Mouse (Mus musculus): ENCODE measurements around the gene Wdr5. TPM values are rescaled to one million over a fixed set of nuclear protein-coding genes. Genes with fewer than 3 reads are reported as not detected.
"Not testable (repeated sequence)": the region's sequence is repeated elsewhere in the genome, so short reads cannot be mapped to it uniquely, and the experiment has no call there.

The Wdr5 gene
- polyA plus RNA-seq, 1 experiment: 10.2 TPM

DNA sequence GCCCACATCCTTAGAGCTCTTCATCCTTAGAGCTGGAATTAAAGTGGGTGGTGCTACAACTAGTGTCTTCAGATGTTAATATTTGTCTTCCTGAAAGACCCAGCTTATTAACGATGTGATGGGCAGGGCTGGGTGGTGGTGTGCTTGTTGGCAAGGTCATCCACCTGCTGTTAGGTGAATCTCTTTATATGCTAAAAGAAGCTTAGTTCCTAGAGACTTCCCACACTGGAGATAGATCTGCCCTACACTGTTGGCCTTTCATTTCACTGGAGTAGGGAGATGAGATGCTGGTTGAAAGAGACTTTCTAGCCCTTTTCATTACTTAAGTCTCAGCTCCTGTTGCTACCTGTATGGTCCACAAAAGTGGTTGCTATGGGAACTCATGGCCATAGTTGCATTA lies 1.3 kb downstream of the Wdr5 start:
- peaks cover 7% of the 10 kb centered on the region; the same call in 1 of the 2 replicates for H3K4me1 ChIP-seq (ENCODE audit: control insufficient read depth, insufficient read depth, insufficient read length, low read length)
- H3K4me3 ChIP-seq (ENCODE audit: insufficient read depth, low read depth, low read length): peak overlapping the region; percentile 28; the same call in 1 of the 2 replicates
- H3K27ac ChIP-seq (replicated peaks; ENCODE audit: low read depth, low read length): no peak overlapping the region

DNA sequence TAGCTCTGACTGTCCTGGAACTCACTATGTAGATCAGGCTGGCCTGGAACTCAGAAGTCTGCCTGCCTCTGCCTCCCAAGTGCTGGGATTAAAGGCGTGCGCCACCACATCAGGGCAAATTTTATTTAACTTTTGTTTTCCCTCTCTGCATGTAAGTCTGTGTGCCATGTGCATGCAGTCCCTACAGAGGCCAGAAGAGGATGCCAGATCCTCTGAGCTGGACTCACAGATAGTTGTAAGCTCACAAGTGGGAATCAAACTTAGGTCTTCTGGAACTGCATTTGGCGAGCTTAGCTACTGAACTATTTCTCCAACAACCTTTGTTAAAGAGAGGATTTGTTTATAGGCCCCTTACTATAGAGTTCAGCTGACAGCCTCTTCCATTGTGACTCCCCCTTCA lies 3.3 kb downstream of the Wdr5 start:
- Histone ChIP-seq H3K27ac (replicated peaks; ENCODE audit: low read depth, low read length) (no peak overlapping the region), H3K4me3 (ENCODE audit: insufficient read depth, low read depth, low read length) (no peak overlapping the region), H3K4me1 (ENCODE audit: control insufficient read depth, insufficient read depth, insufficient read length, low read length) (peaks cover 7% of the 10 kb centered on the region; the same call in 1 of the 2 replicates)

- not testable (repeated sequence) for H3K4me3 ChIP-seq (ENCODE audit: insufficient read depth, low read depth, low read length); H3K27ac ChIP-seq (replicated peaks; ENCODE audit: low read depth, low read length); H3K4me1 ChIP-seq (ENCODE audit: control insufficient read depth, insufficient read depth, insufficient read length, low read length)
Measured at GRCm38 (mm10) chr2:27538455-27539330, 23.7 kb downstream of the Wdr5 start.

DNA sequence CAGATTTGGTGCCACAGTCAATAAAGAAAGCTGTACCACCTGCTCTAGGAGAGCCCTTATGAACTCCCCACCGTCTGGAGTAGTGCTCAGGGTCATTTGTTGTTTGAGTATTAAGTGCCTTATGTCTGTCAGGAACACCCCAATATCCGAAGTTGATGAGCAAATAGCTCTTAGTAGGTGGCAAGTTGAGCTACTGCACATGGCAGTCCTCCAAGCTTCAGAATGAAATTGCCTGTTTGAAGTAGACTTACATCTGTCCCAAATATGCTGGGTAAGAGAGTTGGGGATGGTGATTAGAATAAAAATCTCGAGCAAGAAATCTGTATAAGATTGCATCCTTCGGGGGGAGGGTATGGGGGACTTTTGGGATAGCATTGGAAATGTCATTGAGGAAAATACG lies 24.4 kb downstream of the Wdr5 start:
- H3K27ac ChIP-seq (replicated peaks; ENCODE audit: low read depth, low read length): no peak overlapping the region
- H3K4me1 ChIP-seq (ENCODE audit: control insufficient read depth, insufficient read depth, insufficient read length, low read length): peaks cover 4% of the 10 kb centered on the region; the same call in 1 of the 2 replicates
- no peak overlapping the region for H3K4me3 ChIP-seq (ENCODE audit: insufficient read depth, low read depth, low read length)

DNA sequence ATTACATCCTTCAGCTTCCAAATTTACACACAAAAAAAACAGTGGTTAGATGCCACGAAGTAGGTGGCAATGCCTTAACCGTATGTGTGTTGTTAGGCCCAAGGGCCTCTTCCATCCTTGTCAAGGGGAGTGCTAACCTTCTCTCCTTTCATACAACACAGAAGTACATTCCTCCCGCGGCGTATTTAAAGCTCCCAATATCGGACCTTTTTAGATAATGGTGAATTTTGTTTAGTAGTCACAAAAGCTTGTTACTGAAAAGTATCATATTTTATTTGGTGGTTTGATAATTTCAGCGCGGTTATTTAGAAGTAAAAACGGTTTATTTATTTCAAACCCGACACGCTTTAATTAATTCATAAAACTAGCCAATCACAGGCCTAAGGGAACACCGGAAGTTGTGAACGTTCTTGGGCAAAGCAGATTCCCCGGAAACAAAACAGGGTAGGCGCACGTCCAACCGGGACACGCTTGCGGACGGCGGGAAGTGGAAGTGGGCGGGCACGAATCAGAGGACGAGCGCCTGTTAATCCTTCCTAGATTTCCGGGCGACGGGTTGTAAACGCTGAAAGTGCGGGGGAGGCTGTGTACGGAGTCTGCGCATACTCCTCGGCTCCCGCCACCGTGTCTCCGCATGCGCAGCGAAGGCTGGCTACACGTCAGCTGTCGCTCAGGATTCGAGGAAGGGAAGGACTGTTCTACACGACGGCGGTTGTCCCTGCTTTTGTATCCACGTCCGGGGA lies 25.0 kb downstream of the Wdr5 start:
- peak overlapping the region; percentile 56 for H3K4me3 ChIP-seq (ENCODE audit: insufficient read depth, low read depth, low read length)
- peak overlapping the region; percentile 75 for H3K27ac ChIP-seq (replicated peaks; ENCODE audit: low read depth, low read length)
- peaks cover 4% of the 10 kb centered on the region; the same call in 1 of the 2 replicates for H3K4me1 ChIP-seq (ENCODE audit: control insufficient read depth, insufficient read depth, insufficient read length, low read length)

DNA sequence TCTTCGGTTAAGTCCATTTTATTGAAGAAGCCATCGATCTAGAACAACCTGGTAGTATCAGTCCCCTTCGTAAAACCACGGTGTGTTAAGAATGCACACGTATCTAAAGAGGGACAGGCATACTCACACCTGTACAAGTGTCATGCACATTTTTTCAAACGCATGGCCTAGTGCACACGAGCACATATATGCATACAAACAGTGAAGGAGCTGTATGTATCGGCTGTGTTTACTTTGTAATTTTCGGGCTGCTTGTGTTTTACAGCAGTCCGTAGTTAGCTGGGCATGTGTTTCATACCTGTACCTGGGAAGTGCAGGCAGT lies 25.5 kb downstream of the Wdr5 start:
- Histone ChIP-seq H3K4me1 (ENCODE audit: control insufficient read depth, insufficient read depth, insufficient read length, low read length) (peaks cover 4% of the 10 kb centered on the region; the same call in 1 of the 2 replicates), H3K4me3 (ENCODE audit: insufficient read depth, low read depth, low read length) (peak overlapping the region; percentile 56), H3K27ac (replicated peaks; ENCODE audit: low read depth, low read length) (peak overlapping the region; percentile 75)

- Histone ChIP-seq H3K4me3 (ENCODE audit: insufficient read depth, low read depth, low read length) (no peak overlapping the region), H3K4me1 (ENCODE audit: control insufficient read depth, insufficient read depth, insufficient read length, low read length) (peaks cover 4% of the 10 kb centered on the region; the same call in 1 of the 2 replicates), H3K27ac (replicated peaks; ENCODE audit: low read depth, low read length) (no peak overlapping the region)
Measured at GRCm38 (mm10) chr2:27541225-27541624, 26.3 kb downstream of the Wdr5 start.

DNA sequence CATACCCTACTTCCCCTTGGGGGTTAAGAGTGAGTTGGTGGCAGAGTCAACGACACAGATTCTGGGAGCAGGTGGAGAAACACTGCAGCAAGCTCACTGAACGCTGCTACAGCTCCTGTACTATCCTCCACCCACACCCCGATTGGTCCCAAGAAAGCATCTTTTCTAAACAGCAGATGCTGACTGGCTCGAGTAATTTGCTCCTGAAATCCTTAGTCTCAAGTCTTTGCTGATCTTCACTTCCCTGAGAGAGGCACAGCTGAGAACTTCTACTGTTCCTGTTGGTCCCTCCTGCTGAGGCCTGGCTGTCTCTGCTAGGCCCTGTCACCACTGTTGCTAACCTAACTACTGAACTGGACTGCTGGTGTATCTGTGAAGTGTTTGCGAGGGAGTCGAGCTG lies 29.7 kb downstream of the Wdr5 start:
- Histone ChIP-seq H3K4me1 (ENCODE audit: control insufficient read depth, insufficient read depth, insufficient read length, low read length) (peaks cover 4% of the 10 kb centered on the region; the same call in 1 of the 2 replicates), H3K4me3 (ENCODE audit: insufficient read depth, low read depth, low read length) (no peak overlapping the region), H3K27ac (replicated peaks; ENCODE audit: low read depth, low read length) (no peak overlapping the region)

DNA sequence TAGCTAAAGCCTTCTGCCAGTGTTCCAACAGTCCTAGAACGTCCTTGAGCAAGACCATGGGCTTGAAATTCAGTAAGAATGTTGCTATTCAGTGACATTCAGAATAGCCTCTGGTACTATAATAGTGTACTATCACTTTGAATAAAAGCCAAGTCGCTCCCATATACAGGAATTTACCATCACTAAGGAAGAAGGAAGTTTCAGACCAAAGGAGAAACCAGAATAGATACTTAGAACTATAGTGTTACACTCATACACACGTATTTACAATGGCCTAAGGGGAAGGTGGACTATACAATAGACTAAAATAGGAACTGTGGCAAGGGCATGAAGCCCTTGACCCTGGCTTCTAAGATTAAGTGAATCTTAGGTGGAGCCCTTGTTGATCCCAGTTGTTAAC lies 30.6 kb downstream of the Wdr5 start:
- H3K4me3 ChIP-seq (ENCODE audit: insufficient read depth, low read depth, low read length); H3K27ac ChIP-seq (replicated peaks; ENCODE audit: low read depth, low read length); H3K4me1 ChIP-seq (ENCODE audit: control insufficient read depth, insufficient read depth, insufficient read length, low read length): not testable (repeated sequence)

- H3K27ac ChIP-seq (replicated peaks; ENCODE audit: low read depth, low read length); H3K4me1 ChIP-seq (ENCODE audit: control insufficient read depth, insufficient read depth, insufficient read length, low read length); H3K4me3 ChIP-seq (ENCODE audit: insufficient read depth, low read depth, low read length): not testable (repeated sequence)
Measured at GRCm38 (mm10) chr2:27546041-27546440, 31.1 kb downstream of the Wdr5 start.

DNA sequence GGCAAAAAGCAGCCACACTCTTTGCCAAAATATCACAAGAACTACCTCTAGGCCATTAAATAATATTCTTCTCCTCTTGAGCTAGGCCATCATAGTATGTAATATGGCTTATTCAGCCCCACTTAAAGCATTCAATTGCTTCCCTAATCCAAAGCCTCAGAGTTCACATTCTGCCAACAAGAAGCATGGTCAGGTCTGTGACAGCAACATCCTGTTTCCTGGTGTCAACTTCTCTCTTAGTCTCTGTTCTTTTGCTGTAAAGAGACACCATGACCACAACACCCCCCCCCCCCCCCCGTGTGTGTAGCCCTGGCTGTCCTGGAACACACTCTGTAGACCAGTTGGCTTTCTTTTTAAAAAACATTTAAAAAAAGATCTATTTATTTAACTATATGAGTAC lies 32.4 kb downstream of the Wdr5 start:
- Histone ChIP-seq H3K4me1 (ENCODE audit: control insufficient read depth, insufficient read depth, insufficient read length, low read length) (no peaks in the 10 kb centered on the region), H3K27ac (replicated peaks; ENCODE audit: low read depth, low read length) (no peak overlapping the region), H3K4me3 (ENCODE audit: insufficient read depth, low read depth, low read length) (no peak overlapping the region)

- no peak overlapping the region for H3K4me3 ChIP-seq (ENCODE audit: insufficient read depth, low read depth, low read length)
- no peak overlapping the region for H3K27ac ChIP-seq (replicated peaks; ENCODE audit: low read depth, low read length)
- H3K4me1 ChIP-seq (ENCODE audit: control insufficient read depth, insufficient read depth, insufficient read length, low read length): no peaks in the 10 kb centered on the region
Measured at GRCm38 (mm10) chr2:27547986-27548385, 33.0 kb downstream of the Wdr5 start.

DNA sequence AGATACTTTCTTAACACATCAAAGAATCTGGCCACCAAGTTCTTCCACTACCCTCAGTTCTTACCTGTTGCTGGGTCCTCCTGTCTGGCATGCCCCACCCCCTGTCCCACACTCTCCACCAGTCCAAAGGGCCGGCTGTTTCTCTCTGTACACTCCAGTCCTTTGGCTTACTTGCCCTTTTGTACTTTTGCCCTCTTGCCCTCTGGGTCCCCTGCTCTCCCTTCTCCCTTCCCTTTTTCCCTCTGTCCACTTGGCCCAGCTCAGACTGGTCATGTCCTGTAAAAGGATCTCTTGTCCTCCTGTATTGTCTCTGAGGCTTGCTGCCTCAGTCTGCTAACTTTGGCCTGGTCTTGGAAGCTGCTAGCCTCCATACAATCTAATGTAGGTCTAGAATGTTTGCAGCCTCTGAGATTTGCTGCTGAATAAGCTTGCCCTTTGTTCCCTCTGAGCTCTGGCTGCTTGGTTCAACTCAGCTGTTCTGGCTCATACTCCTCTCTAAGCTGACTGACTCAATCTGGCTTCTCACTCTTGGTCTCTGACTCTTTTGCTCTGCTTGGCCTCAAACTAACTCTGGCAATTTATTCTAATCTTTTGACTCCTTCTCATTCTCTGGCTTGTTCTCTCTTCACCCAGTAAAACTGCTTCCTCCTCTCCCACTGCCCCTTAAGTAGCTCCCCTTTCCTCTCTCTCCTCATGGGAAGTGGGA lies 33.9 kb downstream of the Wdr5 start:
- Histone ChIP-seq H3K4me3 (ENCODE audit: insufficient read depth, low read depth, low read length) (no peak overlapping the region), H3K27ac (replicated peaks; ENCODE audit: low read depth, low read length) (no peak overlapping the region), H3K4me1 (ENCODE audit: control insufficient read depth, insufficient read depth, insufficient read length, low read length) (no peaks in the 10 kb centered on the region)

- H3K27ac ChIP-seq (replicated peaks; ENCODE audit: low read depth, low read length): no peak overlapping the region
- H3K4me1 ChIP-seq (ENCODE audit: control insufficient read depth, insufficient read depth, insufficient read length, low read length): peaks cover 7% of the 10 kb centered on the region
- no peak overlapping the region for H3K4me3 ChIP-seq (ENCODE audit: insufficient read depth, low read depth, low read length)
Measured at GRCm38 (mm10) chr2:27552620-27553287, 37.8 kb downstream of the Wdr5 start.

DNA sequence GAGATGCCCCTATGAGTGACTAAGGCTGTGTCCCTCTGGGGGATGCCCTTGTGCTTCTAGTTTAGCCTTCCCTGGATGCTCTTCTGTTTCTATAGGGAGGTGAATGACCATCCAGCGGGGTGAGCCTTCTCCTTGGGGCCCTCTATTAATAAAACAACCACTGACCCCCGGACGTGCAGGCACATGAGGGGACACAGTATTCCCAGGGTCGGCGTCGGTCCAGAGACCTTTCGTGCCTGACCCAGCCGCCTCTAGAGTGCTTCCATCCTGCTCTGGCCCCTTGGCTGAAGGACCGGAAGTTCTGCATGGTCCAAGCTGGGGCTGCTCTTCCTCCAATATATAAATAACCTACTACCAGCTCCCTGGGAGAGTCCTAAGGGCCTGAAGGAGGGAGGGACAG lies 39.4 kb downstream of the Wdr5 start:
- no peak overlapping the region for H3K4me3 ChIP-seq (ENCODE audit: insufficient read depth, low read depth, low read length)
- H3K27ac ChIP-seq (replicated peaks; ENCODE audit: low read depth, low read length): peak overlapping the region; percentile 49
- H3K4me1 ChIP-seq (ENCODE audit: control insufficient read depth, insufficient read depth, insufficient read length, low read length): peaks cover 7% of the 10 kb centered on the region

All from brown adipose tissue, adult 24 weeks (tissue).